Mouse (Mus musculus): ENCODE data around the gene Apbb2.

DNA sequence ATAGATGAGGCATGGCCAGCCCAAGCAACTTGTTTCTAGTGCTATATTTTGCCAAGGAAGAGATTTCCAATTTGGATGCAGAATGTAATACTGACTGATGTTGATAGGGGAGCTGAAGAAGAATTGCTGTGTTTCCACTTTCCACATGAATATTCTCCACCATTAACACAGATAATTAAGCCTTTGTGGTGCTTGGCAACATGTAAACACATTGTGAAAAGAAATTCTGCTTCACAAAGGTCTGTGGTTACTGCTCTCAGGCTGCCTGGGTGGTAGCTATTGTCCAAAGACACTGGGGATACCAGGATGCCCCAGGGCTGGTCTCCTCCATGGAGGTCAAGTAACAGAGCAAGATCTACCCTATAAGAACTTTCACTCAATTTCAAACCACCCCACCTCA is 190.5 kb downstream of the Apbb2 start:
- TF ChIP-seq CTCF (IDR thresholded peaks at IDR 0.05): no peak
- no peak for TF ChIP-seq EP300 (IDR thresholded peaks at IDR 0.05; ENCODE audit: insufficient read depth, low read depth, low read length)
